Mouse (Mus musculus): Measurements from ENCODE around the gene Rpl7l1.
"Not testable (repeated sequence)": the region's sequence is repeated elsewhere in the genome, so short reads cannot be mapped to it uniquely, and the experiment has no call there.

Rpl7l1 gene

GRCm38 (mm10) chr17:46775070-46775469 lies 7.4 kb downstream of the Rpl7l1 start:
- DNase-seq (ENCODE audit: low spot score in 2 of 2), result no peak

GRCm38 (mm10) chr17:46774131-46774472 lies 8.4 kb downstream of the Rpl7l1 start:
- no peak for DNase-seq (ENCODE audit: low spot score in 2 of 2)

DNA sequence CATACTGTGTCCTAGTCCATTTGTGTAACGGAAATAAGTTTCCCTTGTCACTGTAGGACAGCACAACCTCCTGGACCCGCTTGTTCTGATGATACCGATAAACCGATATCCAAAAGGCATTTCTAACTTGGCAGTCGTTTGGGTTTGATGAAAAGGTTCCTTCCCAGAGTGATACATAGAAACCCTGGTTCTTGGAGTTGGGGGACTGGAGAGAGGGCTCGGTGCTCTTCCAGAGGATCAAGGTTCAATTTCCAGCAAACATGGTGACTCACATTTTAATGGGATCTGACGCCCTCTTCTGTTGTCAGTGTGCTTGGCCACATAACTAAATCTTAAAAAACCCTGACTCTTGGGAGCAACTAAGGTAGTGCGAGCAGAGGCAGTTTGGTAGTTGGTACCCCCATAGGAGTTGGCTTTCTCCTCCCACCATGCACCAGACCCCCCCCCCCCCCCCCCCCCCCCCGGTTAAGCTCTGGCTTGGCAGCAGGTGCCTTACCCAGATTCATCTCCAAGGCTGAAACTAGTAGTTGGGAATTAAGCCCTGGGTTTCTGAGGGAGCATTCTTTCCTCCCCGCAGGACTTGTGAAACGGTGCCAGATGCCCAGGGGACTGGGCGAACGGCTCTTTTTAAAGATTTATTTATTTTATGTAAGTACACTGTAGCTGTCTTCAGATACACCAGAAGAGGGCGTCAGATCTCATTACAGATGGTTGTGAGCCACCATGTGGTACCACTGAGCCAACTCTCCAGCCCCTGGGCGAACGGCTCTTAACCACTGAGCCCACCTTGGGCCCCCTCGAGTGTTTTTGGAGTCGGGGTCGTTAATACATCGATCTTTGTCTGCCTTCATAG lies 9.0 kb downstream of the Rpl7l1 start:
- no peak for DNase-seq (ENCODE audit: low spot score in 2 of 2)

GRCm38 (mm10) chr17:46772404-46773277 lies 9.8 kb downstream of the Rpl7l1 start, which contains the start of gene 2310039H08Rik:
Gene 2310039H08Rik, plus strand, starts transcription at chr17:46772635.
- DNase-seq (ENCODE audit: low spot score in 2 of 2), result peak; percentile 89 to 92

GRCm38 (mm10) chr17:46772038-46772403 lies 10.5 kb downstream of the Rpl7l1 start:
- peak in 1 of 2 experiments; percentile 38 for DNase-seq (ENCODE audit: low spot score in 2 of 2)

- DNase-seq (ENCODE audit: low spot score in 2 of 2), result peak in 1 of 2 experiments; percentile 38
Observed at GRCm38 (mm10) chr17:46771616-46772015, 10.9 kb downstream of the Rpl7l1 start.

GRCm38 (mm10) chr17:46771025-46771424 lies 11.4 kb downstream of the Rpl7l1 start:
- DNase-seq (ENCODE audit: low spot score in 2 of 2), result no peak

GRCm38 (mm10) chr17:46770546-46770945 lies 11.9 kb downstream of the Rpl7l1 start:
- DNase-seq (ENCODE audit: low spot score in 2 of 2), result no peak

DNA sequence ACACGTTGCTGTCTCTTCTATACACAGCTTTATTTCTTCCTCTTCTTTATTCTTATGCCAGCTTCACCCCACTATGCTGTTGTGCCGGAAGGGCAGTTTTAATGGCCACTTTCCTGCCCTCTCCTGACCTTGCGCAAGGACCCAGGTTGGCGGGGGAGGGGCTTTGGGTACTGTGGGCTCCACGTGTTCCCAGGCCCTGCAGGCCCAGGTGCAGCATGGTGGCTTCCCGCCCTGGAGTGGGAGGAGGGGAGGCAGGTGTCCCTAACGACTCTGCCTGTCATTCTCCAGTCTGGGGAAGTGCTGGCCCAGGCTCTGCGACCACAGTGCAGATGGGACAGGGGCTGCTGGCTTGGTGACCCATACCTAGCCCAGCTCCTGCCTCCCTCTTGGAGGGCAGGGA lies 14.6 kb downstream of the Rpl7l1 start:
- DNase-seq (ENCODE audit: low spot score in 2 of 2), result no peak

DNA sequence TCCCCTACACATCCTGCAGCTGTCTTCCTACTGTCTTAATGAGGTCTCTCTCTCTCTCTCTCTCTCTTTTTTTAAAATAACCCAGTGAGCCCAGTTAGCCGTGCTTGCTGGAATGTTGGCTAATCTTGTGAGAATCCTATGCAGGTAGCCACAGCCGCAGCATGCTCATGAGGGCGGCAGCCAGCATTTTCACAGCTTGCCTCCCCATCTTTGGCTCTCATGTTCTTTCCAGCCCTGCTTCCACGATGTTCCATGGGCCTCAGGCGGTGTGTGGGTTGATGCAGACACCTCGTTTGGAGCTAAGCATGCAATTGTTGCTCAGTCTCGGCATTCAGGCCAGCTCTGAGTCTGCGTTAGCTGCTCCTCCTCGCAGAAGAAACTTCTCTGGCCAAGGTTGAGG lies 17.6 kb downstream of the Rpl7l1 start:
- not testable (repeated sequence) for DNase-seq (ENCODE audit: low spot score in 2 of 2)

DNA sequence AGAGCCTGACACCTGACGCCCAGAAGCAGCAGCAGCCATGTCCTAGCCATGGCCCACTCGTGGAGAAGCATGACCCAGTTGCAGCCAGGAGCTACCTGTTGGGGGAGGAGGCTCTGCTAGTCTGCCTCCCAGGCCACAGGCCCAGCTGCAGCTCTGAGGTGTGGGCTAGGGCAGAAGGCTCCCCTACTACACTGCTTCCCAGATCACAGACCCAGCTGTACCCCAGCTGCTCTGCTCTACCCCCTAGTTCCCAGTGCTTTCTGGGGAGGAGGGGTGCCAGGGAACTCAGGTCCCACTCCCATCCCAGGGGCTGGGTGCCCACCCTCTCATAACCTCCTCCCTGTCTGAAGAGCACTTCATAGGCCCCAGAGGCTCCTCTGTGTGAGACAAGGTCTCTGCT lies 18.9 kb downstream of the Rpl7l1 start, which contains the start of gene Ptcra:
Gene Ptcra (minus strand): TSS at position 169 of the 400 bp plus-strand sequence.
- DNase-seq (ENCODE audit: low spot score in 2 of 2), result no peak

- DNase-seq (ENCODE audit: low spot score in 2 of 2), result no peak
Observed at GRCm38 (mm10) chr17:46758753-46759152, 23.7 kb downstream of the Rpl7l1 start.

GRCm38 (mm10) chr17:46751794-46752556 lies 30.5 kb downstream of the Rpl7l1 start, which contains the start of gene Cnpy3:
Gene Cnpy3, minus strand, starts transcription at chr17:46752214.
- DNase-seq (ENCODE audit: low spot score in 2 of 2), result peak; percentile 99 to 100

DNA sequence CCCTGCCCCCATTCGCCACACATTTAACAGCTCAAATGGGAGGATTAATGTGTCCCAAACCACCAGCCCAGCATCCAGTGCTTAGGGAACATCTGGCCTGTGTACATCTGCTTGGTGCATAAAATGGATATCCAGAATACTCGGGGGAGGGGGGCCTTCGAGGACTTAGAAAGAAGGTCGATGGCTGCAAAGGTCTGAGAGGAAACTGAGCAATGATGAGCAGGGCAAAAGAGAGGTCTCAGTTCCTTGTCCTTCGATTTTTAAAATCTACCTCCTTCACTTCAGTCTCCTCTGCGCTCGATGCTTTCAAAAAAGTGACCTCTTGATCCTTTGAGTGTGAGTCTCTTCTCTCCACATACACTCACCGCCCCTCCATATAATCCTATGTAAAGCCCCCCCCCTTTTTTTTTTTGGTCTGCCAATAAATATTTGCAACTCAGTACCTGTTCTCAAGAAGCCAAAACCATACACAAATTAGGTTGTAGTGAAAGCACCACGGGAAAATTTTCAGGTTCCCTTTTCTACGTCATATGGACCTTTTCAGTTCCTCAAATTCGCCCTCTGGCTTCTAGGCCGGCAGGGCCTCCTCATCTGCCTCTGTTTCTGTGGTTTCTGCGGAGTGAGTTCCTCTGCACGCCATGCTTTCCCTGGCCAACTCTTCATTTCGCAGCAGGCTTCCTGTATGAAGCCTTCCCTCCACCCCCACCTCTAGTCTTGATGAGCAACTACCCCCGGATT lies 31.2 kb downstream of the Rpl7l1 start:
- no peak for DNase-seq (ENCODE audit: low spot score in 2 of 2)

DNA sequence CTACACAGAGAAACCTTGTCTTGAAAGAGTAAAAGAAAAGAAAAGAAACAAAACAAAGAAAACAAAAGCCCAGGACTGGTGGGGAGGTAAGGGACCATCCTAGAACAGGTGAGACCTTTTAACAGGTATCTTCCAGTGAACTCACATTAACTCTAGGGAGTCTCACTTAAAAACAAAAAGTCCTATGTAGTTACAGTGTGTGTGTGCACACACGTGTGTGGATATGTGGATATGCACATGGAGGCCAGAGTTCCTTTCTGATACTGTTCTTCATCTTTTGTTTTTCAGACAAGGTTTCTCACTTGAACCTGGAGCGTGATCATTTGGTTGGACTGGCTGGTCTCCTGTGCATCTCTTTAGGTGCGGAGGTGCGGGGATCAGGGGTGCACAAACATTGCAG lies 31.9 kb downstream of the Rpl7l1 start:
- DNase-seq (ENCODE audit: low spot score in 2 of 2), result no peak

DNA sequence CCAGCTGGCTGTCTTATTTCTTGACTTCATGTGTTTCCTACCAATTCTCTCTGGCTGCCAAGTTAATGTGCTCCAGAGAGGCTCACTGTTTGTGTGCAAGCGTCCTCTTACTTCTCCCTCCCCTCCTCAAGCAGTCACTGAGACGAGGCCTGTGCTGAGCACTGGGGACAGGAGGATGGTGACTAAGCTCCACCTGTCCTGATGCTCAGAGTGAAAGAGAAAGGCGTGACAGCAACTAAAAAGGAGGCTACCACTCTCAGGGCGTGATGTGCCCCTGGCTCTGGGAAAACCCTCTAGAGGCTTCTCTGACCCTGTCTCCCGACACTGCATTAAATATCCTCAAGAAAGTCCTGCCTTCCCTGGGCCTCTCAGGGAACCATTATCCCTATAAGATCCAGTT lies 33.2 kb downstream of the Rpl7l1 start:
- no peak for DNase-seq (ENCODE audit: low spot score in 2 of 2)

DNA sequence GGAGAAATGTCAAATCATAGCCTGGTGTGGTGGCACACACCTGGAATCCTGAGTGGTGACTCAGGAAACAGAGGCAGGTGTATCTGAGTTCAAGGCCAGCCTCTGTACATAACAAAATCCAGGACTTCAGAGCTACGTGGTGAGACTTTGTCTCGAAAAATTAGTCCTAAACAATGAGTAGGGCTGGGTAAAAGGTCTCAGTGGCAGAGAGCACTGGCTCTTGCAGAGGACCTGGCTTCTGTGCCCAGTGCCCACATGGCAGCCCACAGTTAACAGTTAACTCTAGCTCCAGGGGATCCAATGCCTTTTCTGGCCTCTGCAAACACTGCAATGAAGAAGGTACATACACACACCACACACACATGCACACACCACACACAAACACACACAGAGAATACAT lies 34.7 kb downstream of the Rpl7l1 start:
- no peak for DNase-seq (ENCODE audit: low spot score in 2 of 2)

DNA sequence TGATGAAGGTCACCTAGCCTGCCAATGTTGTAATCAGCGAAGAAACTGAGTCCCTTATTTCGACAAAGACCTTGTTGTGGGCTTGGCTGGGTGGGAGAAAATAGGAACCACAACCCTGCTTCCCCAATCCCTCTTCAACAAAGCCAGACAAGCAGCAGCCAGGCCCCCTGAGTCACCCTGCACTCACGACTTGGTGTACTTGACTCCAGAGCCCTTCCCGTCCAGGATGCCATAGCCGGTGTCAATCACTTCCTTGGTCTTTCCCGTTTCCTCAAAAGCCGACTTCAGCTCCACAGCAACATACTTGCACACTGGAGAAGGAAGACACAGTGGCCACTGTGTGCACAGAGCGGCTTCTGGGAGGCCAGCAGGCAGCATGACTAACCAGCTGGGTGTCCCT lies 35.2 kb downstream of the Rpl7l1 start:
- no peak for DNase-seq (ENCODE audit: low spot score in 2 of 2)

GRCm38 (mm10) chr17:46745506-46745905 lies 37.0 kb downstream of the Rpl7l1 start:
- no peak for DNase-seq (ENCODE audit: low spot score in 2 of 2)

- DNase-seq (ENCODE audit: low spot score in 2 of 2), result no peak
Observed at GRCm38 (mm10) chr17:46742986-46743385, 39.5 kb downstream of the Rpl7l1 start.

DNA sequence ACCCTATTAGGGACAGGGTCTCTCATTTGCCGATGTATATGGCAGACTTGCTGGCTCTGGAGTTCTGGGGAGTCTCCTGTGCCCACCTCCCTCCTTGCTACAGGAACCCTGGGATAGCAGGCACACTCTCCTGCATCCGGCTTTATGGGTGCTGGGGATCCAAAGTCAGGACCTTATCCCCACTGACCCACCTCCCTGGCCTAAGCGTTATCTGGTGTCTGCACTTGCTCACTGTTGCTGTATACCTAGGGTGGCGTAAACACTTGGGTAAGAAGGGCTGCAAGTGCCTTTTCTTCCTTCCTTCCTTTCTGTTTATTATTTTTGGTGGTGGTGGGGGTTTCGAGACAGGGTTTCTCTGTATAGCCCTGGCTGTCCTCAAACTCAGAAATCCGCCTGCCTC lies 41.2 kb downstream of the Rpl7l1 start:
- DNase-seq (ENCODE audit: low spot score in 2 of 2), result no peak

Measured in right cerebral cortex, postnatal 10 days (tissue).